Mouse (Mus musculus) T-helper 2 cell (primary cell): ENCODE measurements around the gene Olfr247.
"Not testable (repeated sequence)": the region's sequence is repeated elsewhere in the genome, so short reads cannot be mapped to it uniquely, and the experiment has no call there.

Source experiments
- in situ Hi-C: fragments of 300-600 bp; cut with MboI, MseI; formaldehyde crosslinking; loops from one replicate; pipeline ENCODE4 v1.15.1; 2025; ENCODE audit warnings: high pct_unique_total_duplicates

Gene Olfr247

GRCm38 (mm10) chr10:129976040-129976439 lies at the start of gene Olfr247:
Olfr247 (minus strand) TSS chr10:129976140.
- in situ Hi-C loops = not testable (repeated sequence)

GRCm38 (mm10) chr10:130012321-130012720 lies 36.4 kb upstream of the Olfr247 start, which contains the start of gene Olfr820:
Olfr820 (plus strand) TSS chr10:130012621.
- in situ Hi-C loops = loop anchor here (10.0 kb wide), 1 partner anchor 292 kb away; no protein-coding TSS in a partner anchor

- in situ Hi-C loops = not testable (repeated sequence)
These were observed 29.4 kb upstream of the Olfr247 start for GRCm38 (mm10) chr10:130005366-130005765.

GRCm38 (mm10) chr10:130004104-130004503 lies 28.2 kb upstream of the Olfr247 start:
- in situ Hi-C loops = not testable (repeated sequence)

GRCm38 (mm10) chr10:129984962-129985361 lies 9.0 kb upstream of the Olfr247 start, which contains the start of gene Gm10310:
Gm10310 (minus strand) TSS chr10:129985062.
- in situ Hi-C loops = loop anchor here (10.0 kb wide), 1 partner anchor 100 kb away; no protein-coding TSS in a partner anchor

GRCm38 (mm10) chr10:129981867-129982266 lies 5.9 kb upstream of the Olfr247 start:
- in situ Hi-C loops = loop anchor here (10.0 kb wide), 1 partner anchor 103 kb away; no protein-coding TSS in a partner anchor

- in situ Hi-C loops = not testable (repeated sequence)
These were observed 2.9 kb downstream of the Olfr247 start for GRCm38 (mm10) chr10:129972994-129973393.

- in situ Hi-C loops = not testable (repeated sequence)
These were observed 8.8 kb downstream of the Olfr247 start, which contains the start of gene Olfr819 for GRCm38 (mm10) chr10:129967166-129967565. Olfr819 (minus strand) TSS chr10:129967266.

- in situ Hi-C loops = not testable (repeated sequence)
These were observed 9.7 kb downstream of the Olfr247 start for GRCm38 (mm10) chr10:129966232-129966631.

GRCm38 (mm10) chr10:129949000-129949399 lies 26.9 kb downstream of the Olfr247 start, which contains the start of gene Olfr818:
Olfr818 (minus strand) TSS chr10:129949100.
- in situ Hi-C loops = no loop called here
